Mouse (Mus musculus) ES-Bruce4 (cell line): Measurements from ENCODE around the gene Cdk8. TPM values are rescaled to one million over a fixed set of nuclear protein-coding genes. Genes with fewer than 3 reads are reported as not detected.

Experiments used
- H3K27ac ChIP-seq: 2 replicates; pipeline ENCODE4 v1.5.1; 2012; ENCODE audit warnings: low read length, inconsistent platforms; ENCODE audit not compliant: insufficient read depth
- H3K27me3 ChIP-seq: 2 replicates; pipeline ENCODE4 v1.6.1; 2012; ENCODE audit warnings: mild to moderate bottlenecking, low read length, inconsistent platforms; ENCODE audit not compliant: control insufficient read depth, poor library complexity, insufficient read depth, severe bottlenecking
- H3K36me3 ChIP-seq: 2 replicates; pipeline ENCODE4 v1.6.1; 2012; ENCODE audit warnings: inconsistent platforms, mild to moderate bottlenecking, low read length, moderate library complexity; ENCODE audit not compliant: control insufficient read depth, poor library complexity, insufficient read depth, severe bottlenecking
- H3K4me1 ChIP-seq: one replicate; pipeline ENCODE4 v1.8.1; 2011; ENCODE audit warnings: low read length; ENCODE audit not compliant: control insufficient read depth, insufficient read depth
- H3K4me3 ChIP-seq: 2 replicates; pipeline ENCODE4 v1.5.1; 2011; ENCODE audit warnings: low read depth, mild to moderate bottlenecking, low read length
- H3K9ac ChIP-seq: 2 replicates; pipeline ENCODE4 v1.6.1; 2012; ENCODE audit warnings: low read depth, mild to moderate bottlenecking, inconsistent platforms; ENCODE audit not compliant: poor library complexity, severe bottlenecking
- H3K9me3 ChIP-seq: replicated peaks from 2 replicates; pipeline ENCODE4 v1.6.1; 2012; ENCODE audit warnings: mild to moderate bottlenecking, low read length, inconsistent platforms; ENCODE audit not compliant: control insufficient read depth, poor library complexity, insufficient read depth, severe bottlenecking
- CTCF ChIP-seq: IDR thresholded peaks from one replicate; pipeline ENCODE4 v1.8.1; 2011; ENCODE audit warnings: low read depth, low read length
- EP300 ChIP-seq: IDR thresholded peaks from 2 replicates; pipeline ENCODE4 v1.6.1; 2011; ENCODE audit warnings: low read depth, low read length; ENCODE audit not compliant: insufficient read depth
- POLR2A ChIP-seq: IDR thresholded peaks from one replicate; pipeline ENCODE4 v1.8.1; 2011; ENCODE audit warnings: low read length; ENCODE audit not compliant: insufficient read depth
- polyA plus RNA-seq: library from polyadenylated mRNA; stranded (reverse); fragments of >200 nt; gene quantifications from 2 replicates; pipeline ENCODE4 v1.2.4, GENCODE M21; 2011; ENCODE audit warnings: low read depth; ENCODE audit not compliant: missing spikeins, insufficient read depth, insufficient read length

Cdk8 gene
- polyA plus RNA-seq, 1 experiment = 81.2 TPM

DNA sequence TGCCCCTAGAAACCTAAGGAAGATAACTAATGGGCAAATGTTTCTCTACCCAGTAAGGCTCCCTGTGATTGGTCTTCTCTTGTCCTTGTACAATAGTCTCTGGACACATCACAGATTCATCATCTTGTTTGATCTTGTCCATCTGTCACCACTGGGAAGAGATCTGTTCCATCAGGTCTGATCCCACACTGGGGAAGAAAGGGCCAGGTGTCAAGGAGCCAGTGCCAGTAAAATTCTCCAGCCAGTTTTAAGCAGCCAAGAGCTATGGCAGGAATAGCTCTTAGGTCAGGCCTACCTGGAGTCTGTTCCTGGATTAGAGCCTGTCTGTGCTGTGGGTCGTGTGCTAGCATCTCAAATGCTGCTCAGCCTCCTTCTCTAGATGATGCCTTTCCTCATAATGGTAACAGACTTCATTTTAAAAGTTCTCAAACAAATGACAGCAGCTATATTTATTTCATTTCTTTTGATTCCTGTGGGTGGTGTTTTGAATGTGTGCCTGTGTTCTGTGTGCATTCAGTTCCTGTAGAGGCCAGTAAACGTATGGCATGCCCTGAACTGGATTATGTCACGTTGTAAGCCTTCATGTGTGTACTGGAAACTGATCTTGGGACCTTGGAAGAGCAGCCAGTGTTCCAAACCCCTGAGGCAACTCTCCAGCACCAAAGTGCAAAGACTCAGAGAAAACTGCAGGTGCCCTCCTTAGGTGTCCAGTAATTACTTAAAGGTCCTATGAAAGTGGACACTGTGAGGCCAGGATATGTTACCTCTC, 40.3 kb upstream of the Cdk8 start:
- no peak for TF ChIP-seq CTCF
- no peak for TF ChIP-seq POLR2A
- TF ChIP-seq EP300 = no peak

DNA sequence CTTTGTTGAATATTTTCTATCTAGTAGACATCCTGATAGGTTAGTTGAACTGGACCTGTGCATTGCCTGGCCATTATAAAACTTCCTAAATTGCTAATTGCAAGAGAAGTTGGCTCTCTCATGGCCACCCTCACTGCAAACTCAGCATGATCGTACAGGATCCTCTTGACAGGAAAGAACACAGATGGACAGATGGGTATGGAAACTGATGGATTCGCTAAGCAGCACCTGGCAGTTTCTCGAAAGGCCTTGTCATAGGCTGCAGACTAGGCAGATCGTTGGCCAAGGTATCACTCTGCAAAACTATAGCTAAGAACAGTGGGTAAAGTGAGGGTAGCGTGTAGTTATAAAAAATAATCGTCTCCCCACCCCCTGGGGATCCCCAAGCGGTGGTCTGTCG, 37.7 kb upstream of the Cdk8 start:
- Histone ChIP-seq H3K27me3 (no peaks in the 10 kb centered on the region), H3K9ac (no peak overlapping the region), H3K4me1 (no peaks in the 10 kb centered on the region), H3K9me3 (no peaks in the 10 kb centered on the region), H3K4me3 (no peak overlapping the region), H3K36me3 (no peaks in the 10 kb centered on the region), H3K27ac (no peak overlapping the region)
- TF ChIP-seq EP300 = no peak

More for the DNA sequence above, 40.3 kb upstream of the Cdk8 start:
- Histone ChIP-seq H3K9me3 (no peaks in the 10 kb centered on the region), H3K9ac (no peak overlapping the region), H3K27ac (no peak overlapping the region), H3K4me1 (no peaks in the 10 kb centered on the region), H3K36me3 (no peaks in the 10 kb centered on the region), H3K27me3 (no peaks in the 10 kb centered on the region), H3K4me3 (no peak overlapping the region)

DNA sequence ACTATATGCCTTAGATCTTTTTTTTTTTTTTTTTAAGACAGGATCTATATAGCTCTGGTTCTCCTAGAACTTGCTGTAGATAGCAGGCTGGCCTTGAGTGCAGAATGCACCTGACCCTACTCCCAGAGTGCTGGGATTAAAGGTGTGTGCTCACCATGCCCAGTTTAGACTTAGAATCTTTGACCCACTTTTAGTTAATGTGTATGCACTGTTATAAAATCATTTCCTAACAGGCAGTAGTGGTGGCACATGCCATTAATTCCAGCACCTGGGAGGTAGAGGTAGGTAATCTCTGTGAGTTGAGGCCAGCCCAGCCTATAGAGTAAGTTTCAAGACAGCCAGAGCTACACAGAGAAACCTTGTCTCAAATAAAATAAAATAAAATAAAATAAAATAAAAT, 32.0 kb upstream of the Cdk8 start:
- Histone ChIP-seq H3K27ac (no peak overlapping the region), H3K36me3 (peaks cover 6% of the 10 kb centered on the region), H3K4me1 (no peaks in the 10 kb centered on the region), H3K9me3 (no peaks in the 10 kb centered on the region), H3K4me3 (no peak overlapping the region), H3K9ac (no peak overlapping the region), H3K27me3 (no peaks in the 10 kb centered on the region)
- TF ChIP-seq EP300 = no peak

DNA sequence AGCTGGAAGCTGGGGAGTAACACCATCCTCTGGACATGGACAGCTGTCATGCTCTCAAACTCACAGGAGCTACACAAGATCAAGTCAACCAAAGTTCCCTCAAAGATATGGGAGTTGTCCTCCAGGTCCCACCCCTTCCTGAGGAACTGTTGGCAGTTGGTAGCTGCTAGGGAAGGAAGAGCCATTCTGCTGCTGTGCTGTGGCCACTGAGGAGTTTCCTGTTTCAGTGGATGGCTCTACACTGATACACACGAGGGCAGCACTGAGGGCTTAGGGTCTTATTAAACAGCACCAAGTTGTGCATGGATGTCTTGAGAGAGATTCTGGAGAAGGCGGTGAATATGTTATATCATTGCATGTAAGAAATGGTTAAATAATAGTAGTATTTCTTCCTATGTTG, 31.5 kb upstream of the Cdk8 start:
- no peaks in the 10 kb centered on the region for H3K9me3 ChIP-seq
- no peaks in the 10 kb centered on the region for H3K27me3 ChIP-seq
- no peaks in the 10 kb centered on the region for H3K4me1 ChIP-seq
- peaks cover 7% of the 10 kb centered on the region for H3K36me3 ChIP-seq
- H3K9ac ChIP-seq = no peak overlapping the region
- no peak overlapping the region for H3K4me3 ChIP-seq
- no peak overlapping the region for H3K27ac ChIP-seq
- TF ChIP-seq POLR2A = no peak
- no peak for TF ChIP-seq EP300
- TF ChIP-seq CTCF = no peak

DNA sequence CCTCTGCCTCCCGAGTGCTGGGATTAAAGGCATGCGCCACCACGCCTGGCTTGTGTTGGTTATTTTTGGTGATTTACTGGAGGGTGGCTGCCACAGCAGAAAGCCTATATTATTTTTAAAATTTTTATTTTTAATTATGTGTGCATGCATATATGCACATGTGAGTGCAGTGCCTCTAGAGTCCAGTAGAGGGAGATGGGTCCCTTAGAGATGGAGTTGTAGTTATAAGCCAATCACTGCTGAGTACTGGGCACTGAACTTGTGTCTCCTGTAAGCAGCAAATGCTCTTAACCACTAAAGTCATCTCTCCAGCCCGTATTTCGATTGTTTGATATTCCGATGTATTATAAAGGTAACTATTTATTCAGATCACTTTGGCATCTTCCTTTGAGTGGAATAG, 30.4 kb upstream of the Cdk8 start:
- Histone ChIP-seq H3K9me3 (no peaks in the 10 kb centered on the region), H3K4me3 (no peak overlapping the region), H3K4me1 (no peaks in the 10 kb centered on the region), H3K27me3 (no peaks in the 10 kb centered on the region), H3K36me3 (peaks cover 12% of the 10 kb centered on the region), H3K9ac (no peak overlapping the region), H3K27ac (no peak overlapping the region)
- no peak for TF ChIP-seq POLR2A
- TF ChIP-seq EP300 = no peak
- TF ChIP-seq CTCF = no peak

DNA sequence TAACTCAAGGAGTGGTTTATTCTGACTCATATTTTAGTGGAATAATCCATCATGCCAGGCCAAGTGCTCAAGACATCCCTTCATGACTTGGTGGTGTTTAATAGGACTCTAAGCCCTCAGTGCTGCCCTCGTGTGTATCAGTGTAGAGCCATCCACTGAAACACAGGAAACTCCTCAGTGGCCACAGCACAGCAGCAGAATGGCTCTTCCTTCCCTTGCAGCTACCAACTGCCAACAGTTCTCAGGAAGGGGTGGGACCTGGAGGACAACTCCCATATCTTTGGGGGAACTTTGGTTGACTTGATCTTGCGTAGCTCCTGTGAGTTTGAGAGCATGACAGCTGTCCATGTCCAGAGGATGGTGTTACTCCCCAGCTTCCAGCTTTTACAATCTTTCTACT, 27.1 kb upstream of the Cdk8 start:
- no peak overlapping the region for H3K9ac ChIP-seq
- no peak overlapping the region for H3K4me3 ChIP-seq
- H3K9me3 ChIP-seq = no peaks in the 10 kb centered on the region
- peaks cover 25% of the 10 kb centered on the region for H3K36me3 ChIP-seq
- no peak overlapping the region for H3K27ac ChIP-seq
- no peak for TF ChIP-seq CTCF
- no peaks in the 10 kb centered on the region for H3K4me1 ChIP-seq
- H3K27me3 ChIP-seq = no peaks in the 10 kb centered on the region
